Mouse (Mus musculus) MEL (cell line): ENCODE data around the gene Ikzf3.

Experiments used
- CHD1 ChIP-seq: IDR thresholded peaks from 2 replicates; pipeline ENCODE4 v1.6.1; 2012; ENCODE audit warnings: low read depth, mild to moderate bottlenecking, inconsistent platforms, low read length, improper control_type of control experiment
- CHD2 ChIP-seq: IDR thresholded peaks from 2 replicates; pipeline ENCODE4 v1.6.1; 2011; ENCODE audit warnings: low read length, improper control_type of control experiment
- CTCF ChIP-seq, 3 experiments: IDR thresholded peaks in 2 of 3; conservative IDR thresholded peaks in 1 of 3; 2 replicates each; pipeline ENCODE4 v1.5.1; 2011 to 2012; ENCODE audit warnings: low read length in 3 of 3, low read depth in 2 of 3, mild to moderate bottlenecking in 2 of 3, improper control_type of control experiment in 1 of 3, inconsistent platforms in 1 of 3, mixed read lengths in 1 of 3, moderate library complexity in 1 of 3; ENCODE audit not compliant: control insufficient read depth in 1 of 3, insufficient read depth in 1 of 3, poor library complexity in 1 of 3, severe bottlenecking in 1 of 3
- ELF1 ChIP-seq: IDR thresholded peaks from 2 replicates; pipeline ENCODE4 v1.6.1; 2014; ENCODE audit warnings: low read depth, mild to moderate bottlenecking, inconsistent platforms, low read length, improper control_type of control experiment, moderate library complexity
- EP300 ChIP-seq, 2 experiments: IDR thresholded peaks; 2 replicates each; pipeline ENCODE4 v1.6.1; 2011; ENCODE audit warnings: improper control_type of control experiment in 2 of 2, low read length in 2 of 2, low read depth in 1 of 2, mild to moderate bottlenecking in 1 of 2
- ETS1 ChIP-seq: IDR thresholded peaks from 2 replicates; pipeline ENCODE4 v1.6.1; 2012; ENCODE audit warnings: low read depth, mild to moderate bottlenecking, inconsistent platforms, low read length, improper control_type of control experiment, moderate library complexity
- GATA1 ChIP-seq: IDR thresholded peaks from 2 replicates; pipeline ENCODE4 v1.6.1; 2011; ENCODE audit warnings: low read depth, low read length, improper control_type of control experiment
- HCFC1 ChIP-seq: IDR thresholded peaks from 2 replicates; pipeline ENCODE4 v1.6.1; 2012; ENCODE audit warnings: low read depth, mild to moderate bottlenecking, inconsistent platforms, low read length, improper control_type of control experiment, moderate library complexity
- MAX ChIP-seq: IDR thresholded peaks from 2 replicates; pipeline ENCODE4 v1.6.1; 2011; ENCODE audit warnings: low read length, improper control_type of control experiment
- MAZ ChIP-seq: IDR thresholded peaks from 2 replicates; pipeline ENCODE4 v1.6.1; 2012; ENCODE audit warnings: low read depth, mild to moderate bottlenecking, inconsistent platforms, low read length, improper control_type of control experiment
- NRF1 ChIP-seq: IDR thresholded peaks from 2 replicates; pipeline ENCODE4 v1.6.1; 2014; ENCODE audit warnings: low read depth, mild to moderate bottlenecking, inconsistent platforms, low read length, improper control_type of control experiment, moderate library complexity; ENCODE audit not compliant: poor library complexity, insufficient read depth, severe bottlenecking
- POLR2A ChIP-seq, 2 experiments: IDR thresholded peaks; 2 replicates each; pipeline ENCODE4 v1.6.1; 2011 to 2012; ENCODE audit warnings: low read length in 2 of 2, mild to moderate bottlenecking in 2 of 2, control low read depth in 1 of 2, improper control_type of control experiment in 1 of 2, low read depth in 1 of 2, moderate library complexity in 1 of 2; ENCODE audit not compliant: control insufficient read depth in 1 of 2, insufficient read depth in 1 of 2, poor library complexity in 1 of 2
- USF2 ChIP-seq, 2 experiments: IDR thresholded peaks; 2 replicates each; pipeline ENCODE4 v1.6.1; 2011 to 2012; ENCODE audit warnings: improper control_type of control experiment in 2 of 2, low read length in 2 of 2, borderline replicate concordance in 1 of 2, inconsistent platforms in 1 of 2, low read depth in 1 of 2, mild to moderate bottlenecking in 1 of 2; ENCODE audit not compliant: insufficient read depth in 1 of 2
- ZNF384 ChIP-seq: IDR thresholded peaks from 2 replicates; pipeline ENCODE4 v1.6.1; 2012; ENCODE audit warnings: low read depth, mild to moderate bottlenecking, inconsistent platforms, low read length, improper control_type of control experiment

GRCm38 (mm10) chr11:98582030-98582388 is 36.2 kb upstream of the Ikzf3 start:
- TF ChIP-seq CHD1 (no peak), ETS1 (no peak), USF2 (IDR thresholded peaks at IDR 0.05; ENCODE audit: borderline replicate concordance in 1 of 2, insufficient read depth in 1 of 2, low read depth in 1 of 2, low read length in 2 of 2) (no peak), CTCF (IDR thresholded peaks at IDR 0.05 in 2 of 3, conservative IDR thresholded peaks at IDR 0.05 in 1 of 3; ENCODE audit: control insufficient read depth in 1 of 3, insufficient read depth in 1 of 3, low read depth in 2 of 3, low read length in 3 of 3, poor library complexity in 1 of 3, severe bottlenecking in 1 of 3) (peak in 2 of 3 experiments; percentile 16 to 25; a peak in 4 of 6 replicates), MAX (no peak), EP300 (IDR thresholded peaks at IDR 0.05; ENCODE audit: low read depth in 1 of 2, low read length in 2 of 2) (no peak), HCFC1 (no peak), POLR2A (IDR thresholded peaks at IDR 0.05; ENCODE audit: control insufficient read depth in 1 of 2, insufficient read depth in 1 of 2, low read depth in 1 of 2, low read length in 2 of 2, poor library complexity in 1 of 2) (peak in 1 of 2 experiments; percentile 45; a peak in 2 of 4 replicates), MAZ (no peak), NRF1 (no peak), ZNF384 (no peak), ELF1 (no peak), CHD2 (no peak), GATA1 (no peak)
